Mouse (Mus musculus) spleen, postnatal 36 days (tissue): ENCODE results near the gene Rab21.
"Not testable (repeated sequence)": the region's sequence is repeated elsewhere in the genome, so short reads cannot be mapped to it uniquely, and the experiment has no call there.

ENCODE experiments used
- DNase-seq, 2 experiments: peaks; one replicate each; pipeline ENCODE4 v3.0.0; 2022; ENCODE audit warnings: low spot score in 2 of 2, mixed read lengths in 1 of 2

Gene Rab21

DNA sequence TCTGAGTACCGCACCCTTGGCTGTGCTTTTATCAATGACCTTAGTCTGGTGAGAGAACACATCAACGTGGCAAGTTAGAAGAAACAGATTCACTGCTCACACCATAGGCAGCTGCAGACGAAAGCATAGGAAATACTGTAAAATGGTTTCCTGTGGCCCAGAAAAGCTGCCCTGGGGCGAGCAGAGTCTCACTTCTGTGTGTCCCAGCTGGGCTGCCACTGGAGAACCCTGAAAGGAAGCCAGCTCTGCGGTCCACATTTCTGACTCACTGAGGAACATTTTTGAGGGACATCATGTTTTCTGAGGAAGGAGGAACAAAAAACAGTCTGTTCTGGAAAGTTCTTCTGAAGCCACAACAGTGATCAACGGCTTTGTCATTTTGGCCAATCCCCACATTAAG lies 13.1 kb upstream of the Rab21 start:
- DNase-seq, result peak in 1 of 2 experiments; percentile 20

DNA sequence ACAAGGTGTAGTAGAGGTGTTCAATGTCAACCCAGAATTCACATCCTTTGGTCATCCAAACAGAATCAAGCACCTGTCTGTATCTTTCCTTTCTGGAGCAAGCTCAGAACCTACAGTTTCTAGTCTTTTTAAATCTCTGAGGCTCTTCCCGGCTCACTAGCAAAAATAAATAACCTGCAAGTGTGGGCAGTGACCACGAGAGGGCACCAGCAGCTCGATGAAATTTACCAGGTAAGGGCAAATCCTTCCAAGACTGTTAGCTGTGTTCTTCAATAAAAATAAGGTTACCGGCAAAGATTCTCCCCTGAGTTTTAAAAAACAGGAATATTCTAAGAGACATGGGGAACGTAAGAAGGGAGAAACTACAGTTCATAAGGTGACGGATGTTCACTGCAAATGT lies 7.9 kb upstream of the Rab21 start:
- peak; percentile 50 to 66 for DNase-seq

- no peak for DNase-seq
These were observed 6.1 kb upstream of the Rab21 start for GRCm38 (mm10) chr10:115321317-115322035.

DNA sequence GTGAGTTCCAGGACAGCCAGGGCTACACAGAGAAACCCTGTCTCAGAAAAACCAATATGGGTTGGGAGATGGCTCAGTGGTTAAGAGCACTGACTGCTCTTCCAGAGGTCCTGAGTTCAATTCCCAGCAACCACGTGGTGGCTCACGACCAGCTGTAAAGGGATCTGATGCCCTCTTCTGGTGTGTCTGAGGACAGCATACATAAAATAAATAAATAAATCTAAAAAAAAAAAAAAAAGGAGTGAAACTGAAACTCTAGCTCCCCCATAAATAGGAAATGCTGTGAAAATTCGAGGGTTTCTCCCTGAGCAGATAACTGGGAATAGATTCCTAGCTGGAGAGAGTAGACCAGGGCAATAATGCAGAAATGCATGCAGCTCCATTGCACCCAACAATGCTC lies 3.0 kb upstream of the Rab21 start:
- DNase-seq, result not testable (repeated sequence)

GRCm38 (mm10) chr10:115316313-115316712 lies 919 bp upstream of the Rab21 start:
- DNase-seq, result no peak

DNA sequence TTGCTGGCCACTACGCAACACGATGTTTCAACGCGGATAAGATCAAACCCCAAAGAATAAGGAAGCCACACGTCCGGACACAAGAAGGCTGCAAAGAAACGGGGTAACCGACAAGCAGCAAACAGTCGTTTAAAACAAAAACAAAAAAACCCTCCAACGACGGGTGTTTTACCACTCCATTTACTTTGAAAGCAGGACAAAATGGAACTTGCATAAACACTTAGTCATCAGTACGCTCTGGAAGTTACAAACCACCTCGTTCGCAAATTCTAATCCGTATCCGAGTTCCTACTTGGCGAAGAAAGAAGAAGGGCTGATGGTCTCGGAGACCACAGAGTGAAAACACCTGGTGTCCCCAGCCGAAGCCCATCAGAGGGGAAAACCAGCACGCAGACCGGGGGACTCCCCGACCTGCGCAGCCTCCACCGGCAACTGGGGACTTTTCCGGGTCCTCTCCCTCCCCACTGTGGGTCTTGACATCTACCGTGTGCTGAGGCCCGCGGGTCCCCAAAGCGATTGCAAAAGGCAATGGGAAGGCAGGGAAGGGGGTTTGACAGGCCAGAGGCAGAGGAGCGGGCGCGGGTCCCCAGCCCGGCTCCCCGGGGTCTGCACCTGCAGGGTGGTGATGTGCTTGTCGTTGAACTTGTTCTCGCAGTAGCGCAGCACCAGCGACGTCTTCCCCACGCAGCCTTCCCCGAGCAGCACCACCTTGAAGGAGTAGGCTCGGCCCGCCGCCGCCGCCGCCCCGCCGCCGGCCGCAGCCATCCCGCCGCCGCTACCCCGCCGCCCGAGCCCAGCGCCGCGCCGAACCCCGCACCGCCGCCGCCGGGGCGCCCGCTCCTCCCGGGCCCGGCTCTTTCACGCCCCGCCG lies 577 bp downstream of the Rab21 start:
- peak; percentile 88 to 90 for DNase-seq

DNA sequence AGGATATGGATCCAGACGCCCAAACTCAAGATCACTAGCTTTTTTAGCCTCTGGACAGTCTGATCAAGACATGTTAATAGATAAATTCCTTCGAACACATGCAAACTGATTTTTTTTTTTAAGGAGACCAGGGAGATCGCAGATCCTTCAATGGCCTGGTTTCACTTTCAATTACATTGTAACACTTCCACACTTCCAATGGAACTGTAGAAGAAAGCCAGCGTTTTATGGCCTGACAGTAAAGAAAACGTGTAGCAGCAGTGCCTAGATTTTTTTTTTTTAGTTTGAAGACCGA lies 1.2 kb downstream of the Rab21 start:
- no peak for DNase-seq

GRCm38 (mm10) chr10:115313641-115314286 lies 1.6 kb downstream of the Rab21 start:
- peak; percentile 24 to 37 for DNase-seq

DNA sequence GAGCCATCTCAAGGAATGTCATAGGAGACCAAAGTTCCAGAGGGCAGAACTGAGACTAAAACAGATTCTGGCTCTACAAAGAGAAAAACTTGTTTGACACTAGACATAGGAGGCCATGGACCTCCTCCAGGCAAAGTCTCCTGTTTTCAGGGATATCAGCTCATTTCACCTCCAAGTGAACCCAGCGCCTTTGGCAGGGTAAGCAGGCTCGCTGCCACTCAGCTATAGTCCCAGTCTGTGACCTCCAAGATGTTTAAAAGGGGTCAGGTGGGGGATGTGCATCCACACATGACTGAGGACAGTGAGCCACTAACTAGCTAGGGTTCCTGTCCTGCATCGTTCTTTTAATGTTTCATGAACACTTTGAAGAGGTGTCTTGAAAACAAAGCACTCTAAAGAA lies 2.7 kb downstream of the Rab21 start:
- no peak for DNase-seq

DNA sequence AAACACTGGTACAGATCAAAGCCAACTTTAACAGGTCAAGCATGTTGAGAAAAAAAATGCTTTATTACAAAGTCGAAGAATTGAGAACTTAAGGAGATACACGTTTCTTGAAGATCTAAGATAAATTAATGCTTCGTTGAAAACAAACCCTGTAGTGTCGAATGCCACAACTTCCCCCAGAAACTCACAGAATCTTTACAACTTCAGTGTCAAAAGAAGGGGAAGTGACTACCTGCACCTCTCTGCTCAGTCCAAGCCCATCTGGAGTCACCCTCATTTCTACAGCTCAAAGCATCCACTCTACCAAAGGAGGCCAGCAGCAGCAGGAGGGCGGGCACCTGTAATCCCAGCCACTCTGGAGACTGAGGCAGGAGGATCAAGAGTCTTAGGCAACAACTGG lies 3.2 kb downstream of the Rab21 start:
- peak; percentile 56 to 64 for DNase-seq

- peak in 1 of 2 experiments; percentile 19 for DNase-seq
These were observed 4.0 kb downstream of the Rab21 start for GRCm38 (mm10) chr10:115311263-115311965.

DNA sequence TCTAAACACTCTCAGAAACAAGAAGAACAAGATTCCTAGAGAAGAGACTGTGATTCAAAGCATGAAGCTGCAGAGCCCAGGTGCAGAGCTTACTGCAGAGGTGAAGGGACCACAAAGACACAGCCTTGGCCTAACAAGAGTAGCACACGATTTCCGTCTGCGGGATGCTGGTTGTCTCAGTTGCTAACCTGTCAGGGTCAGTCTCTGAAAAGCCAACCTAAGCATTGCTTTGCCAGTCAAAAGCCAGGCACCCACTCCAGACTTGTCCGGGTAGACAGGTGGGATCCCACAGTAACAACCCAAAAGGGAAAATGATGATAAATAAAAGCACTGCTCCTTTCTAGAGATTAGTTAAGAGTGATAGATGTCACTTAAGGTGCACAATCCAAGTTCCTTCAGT lies 6.2 kb downstream of the Rab21 start:
- DNase-seq, result no peak

GRCm38 (mm10) chr10:115307331-115307875 lies 8.0 kb downstream of the Rab21 start:
- no peak for DNase-seq

- DNase-seq, result no peak
These were observed 16.7 kb downstream of the Rab21 start for GRCm38 (mm10) chr10:115298683-115299082.

GRCm38 (mm10) chr10:115297582-115297981 lies 17.8 kb downstream of the Rab21 start:
- DNase-seq, result no peak

- DNase-seq, result no peak
These were observed 18.9 kb downstream of the Rab21 start for GRCm38 (mm10) chr10:115296401-115296935.

DNA sequence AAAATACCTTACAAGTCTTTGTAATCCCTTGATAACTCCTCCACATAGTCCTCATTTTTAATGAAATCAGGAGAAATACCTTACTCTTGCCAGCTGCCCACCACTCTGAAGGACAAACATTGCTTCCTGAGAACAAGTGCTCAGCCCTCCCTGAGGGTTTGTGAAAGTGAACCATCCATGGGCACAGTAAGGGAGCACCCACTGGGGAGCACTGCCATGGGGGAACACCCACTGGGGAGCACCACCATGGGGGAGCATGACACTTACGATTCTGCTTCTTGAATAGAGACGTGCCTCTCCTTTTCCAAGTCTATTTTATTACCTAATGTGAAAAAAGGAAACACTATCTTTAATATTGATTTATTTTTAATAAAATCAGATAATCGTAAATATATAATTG lies 20.2 kb downstream of the Rab21 start:
- no peak for DNase-seq

DNA sequence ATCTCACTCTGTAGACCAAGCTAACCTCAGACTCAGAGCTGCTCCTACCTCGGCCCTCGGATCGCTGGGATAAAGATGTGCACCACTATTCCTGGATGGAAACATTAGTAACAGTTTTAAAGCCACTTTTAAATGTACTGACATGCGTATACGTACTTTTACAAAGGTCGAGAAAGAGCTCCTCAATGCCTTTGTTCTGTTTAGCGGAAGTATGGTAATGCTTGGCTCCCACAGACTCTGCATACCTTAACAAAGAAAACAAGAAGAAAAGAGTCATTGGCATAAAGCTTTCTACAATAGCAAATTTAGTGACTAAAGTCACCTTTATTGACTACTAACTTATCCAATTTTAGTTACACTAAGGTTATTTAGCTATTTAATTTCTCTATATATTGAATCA lies 20.7 kb downstream of the Rab21 start:
- DNase-seq, result no peak

DNA sequence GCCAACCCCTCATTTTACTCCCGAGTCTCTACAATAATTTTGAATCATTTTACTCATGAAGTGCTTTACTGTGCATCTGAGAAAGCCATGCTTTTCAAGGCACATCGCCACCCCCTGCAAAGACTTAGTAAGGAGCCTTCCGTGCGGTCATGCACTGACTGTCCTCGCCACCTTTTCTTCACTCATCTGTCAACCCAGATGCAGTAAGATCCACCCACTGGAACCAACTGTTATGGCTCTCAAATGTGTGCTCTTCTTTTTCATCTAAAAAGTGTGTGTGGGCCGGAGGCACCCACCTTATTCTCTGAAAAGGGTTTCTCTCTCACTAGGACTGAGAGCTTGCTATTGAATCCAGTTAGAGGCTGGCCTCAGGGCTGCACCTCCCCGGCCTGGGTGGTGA lies 21.4 kb downstream of the Rab21 start:
- no peak for DNase-seq

GRCm38 (mm10) chr10:115290671-115291070 lies 24.7 kb downstream of the Rab21 start:
- no peak for DNase-seq

GRCm38 (mm10) chr10:115288856-115289255 lies 26.5 kb downstream of the Rab21 start:
- no peak for DNase-seq

DNA sequence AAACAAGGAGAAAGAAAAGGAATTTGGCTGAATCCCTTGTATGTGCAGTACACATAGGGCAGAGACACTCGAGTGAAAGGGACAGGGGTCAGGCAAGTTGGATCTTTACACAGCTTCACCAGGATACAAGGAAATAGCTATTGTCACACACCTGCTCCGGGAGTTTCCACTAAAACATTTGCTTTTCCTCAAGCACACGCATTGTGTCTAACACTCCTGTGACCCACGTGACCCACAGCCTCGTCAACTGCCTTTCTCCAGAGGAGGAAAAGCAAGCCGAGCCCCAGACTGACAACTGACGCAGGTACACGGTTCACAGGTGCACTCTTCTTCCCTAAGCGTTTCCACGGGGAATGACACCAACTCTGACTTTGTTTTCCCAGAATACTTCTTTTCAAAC lies 31.2 kb downstream of the Rab21 start:
- no peak for DNase-seq
